Mouse (Mus musculus): ENCODE measurements around the gene Ggta1. TPM values are rescaled to one million over a fixed set of nuclear protein-coding genes. Genes with fewer than 3 reads are reported as not detected.

Ggta1 gene
- polyA plus RNA-seq, 1 experiment from 2014 or later: 135 TPM

GRCm38 (mm10) chr2:35443981-35444763 is 18.9 kb downstream of the Ggta1 start:
- H3K4me3 ChIP-seq (ENCODE audit: inconsistent target): peak overlapping the region; percentile 16
- peak overlapping the region; percentile 85 for H3K27ac ChIP-seq
- H3K36me3 ChIP-seq (ENCODE audit: inconsistent target): no peaks in the 10 kb centered on the region
- H3K79me2 ChIP-seq (ENCODE audit: inconsistent target): peaks cover 93% of the 10 kb centered on the region
- WGBS (ENCODE audit: missing documents): 12% methylated on average over 16 of the region's 16 CpGs

DNA sequence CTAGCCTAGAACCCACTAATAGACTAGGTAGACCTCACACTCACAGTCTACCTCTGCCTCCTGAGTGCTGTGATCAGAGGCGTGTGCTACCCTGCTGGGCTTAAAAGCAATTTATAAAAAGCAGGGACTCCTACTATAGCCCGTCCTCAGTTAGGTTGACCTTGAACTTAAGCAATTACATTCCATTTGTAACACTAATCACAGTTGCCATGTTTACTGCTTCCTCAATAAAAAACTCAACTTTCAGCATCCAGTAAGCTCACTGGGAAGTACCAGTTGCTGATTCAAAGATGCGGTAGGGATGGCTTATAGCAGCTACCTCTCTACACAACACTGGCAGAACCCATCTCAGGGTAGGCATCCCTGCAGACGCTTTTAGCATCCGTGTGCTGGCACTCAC is 19.7 kb downstream of the Ggta1 start:
- Histone ChIP-seq H3K4me3 (ENCODE audit: inconsistent target) (no peak overlapping the region), H3K27ac (peak overlapping the region; percentile 85), H3K79me2 (ENCODE audit: inconsistent target) (peaks cover 93% of the 10 kb centered on the region), H3K36me3 (ENCODE audit: inconsistent target) (no peaks in the 10 kb centered on the region)
- 78% methylated on average over 5 of the region's 5 CpGs for WGBS (ENCODE audit: missing documents)

- peaks cover 93% of the 10 kb centered on the region for H3K79me2 ChIP-seq (ENCODE audit: inconsistent target)
- WGBS (ENCODE audit: missing documents): 57% methylated on average over 6 of the region's 6 CpGs
- H3K36me3 ChIP-seq (ENCODE audit: inconsistent target): no peaks in the 10 kb centered on the region
- H3K27ac ChIP-seq: no peak overlapping the region
- H3K4me3 ChIP-seq (ENCODE audit: inconsistent target): no peak overlapping the region
These were observed 21.0 kb downstream of the Ggta1 start for GRCm38 (mm10) chr2:35442079-35442478.

- no peak overlapping the region for H3K4me3 ChIP-seq (ENCODE audit: inconsistent target)
- 21% methylated on average over 6 of the region's 6 CpGs for WGBS (ENCODE audit: missing documents)
- no peak overlapping the region for H3K27ac ChIP-seq
- H3K79me2 ChIP-seq (ENCODE audit: inconsistent target): peaks cover 93% of the 10 kb centered on the region
- H3K36me3 ChIP-seq (ENCODE audit: inconsistent target): no peaks in the 10 kb centered on the region
These were observed 21.6 kb downstream of the Ggta1 start for GRCm38 (mm10) chr2:35441419-35441818.

- Histone ChIP-seq H3K4me3 (ENCODE audit: inconsistent target) (no peak overlapping the region), H3K27ac (no peak overlapping the region), H3K36me3 (ENCODE audit: inconsistent target) (no peaks in the 10 kb centered on the region), H3K79me2 (ENCODE audit: inconsistent target) (peaks cover 93% of the 10 kb centered on the region)
- 81% methylated on average over 3 of the region's 3 CpGs for WGBS (ENCODE audit: missing documents)
These were observed 22.6 kb downstream of the Ggta1 start for GRCm38 (mm10) chr2:35440480-35440879.

DNA sequence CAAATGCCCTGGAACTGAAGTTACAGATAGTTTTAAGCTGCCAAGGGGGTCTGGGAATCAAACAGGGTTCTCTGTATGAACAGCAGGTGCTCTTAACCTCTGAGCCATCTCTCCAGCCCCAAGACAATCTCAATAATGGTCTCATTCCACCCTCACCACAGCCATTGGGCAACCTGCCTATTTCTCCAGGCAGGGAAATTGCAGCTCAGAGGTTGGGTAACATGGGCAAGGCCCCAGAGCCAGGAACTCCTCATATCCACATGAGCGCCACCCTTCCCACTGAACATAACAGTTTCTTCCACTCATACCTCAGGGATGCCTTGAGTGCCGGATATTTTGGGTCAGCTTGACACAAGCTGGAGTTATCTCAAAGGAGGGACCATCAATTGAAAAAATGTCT is 25.2 kb downstream of the Ggta1 start:
- Histone ChIP-seq H3K36me3 (ENCODE audit: inconsistent target) (no peaks in the 10 kb centered on the region), H3K27ac (no peak overlapping the region), H3K4me3 (ENCODE audit: inconsistent target) (no peak overlapping the region), H3K79me2 (ENCODE audit: inconsistent target) (peaks cover 100% of the 10 kb centered on the region)
- WGBS (ENCODE audit: missing documents): 79% methylated on average over 2 of the region's 2 CpGs

DNA sequence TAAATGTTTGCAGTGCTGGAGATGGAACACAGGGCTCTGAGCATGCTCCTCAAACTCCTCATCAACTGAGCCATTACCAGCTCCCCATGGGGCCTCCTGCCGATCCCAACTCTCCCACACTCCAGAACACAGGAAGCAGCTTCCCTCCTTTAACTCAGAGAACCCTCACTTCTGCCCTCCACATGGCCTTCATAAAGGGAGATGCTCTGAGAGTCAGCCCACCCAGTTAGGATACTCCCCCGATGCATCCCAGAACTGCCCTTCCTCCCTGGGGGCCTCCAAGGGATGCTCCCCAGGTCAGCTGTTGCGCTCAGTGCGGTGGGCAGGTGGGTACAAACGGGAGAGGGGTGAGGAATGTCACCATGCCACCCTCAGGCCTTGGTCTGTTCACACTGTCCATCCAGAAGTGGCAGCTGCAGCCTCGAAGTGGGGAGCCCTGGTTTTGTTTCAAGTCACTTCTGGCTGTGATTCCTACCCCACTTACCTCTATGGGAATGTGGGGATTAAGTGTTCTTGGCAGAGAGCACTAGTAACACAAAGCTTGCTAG is 28.4 kb downstream of the Ggta1 start:
- Histone ChIP-seq H3K27ac (no peak overlapping the region), H3K36me3 (ENCODE audit: inconsistent target) (peaks cover 23% of the 10 kb centered on the region; the same call in 1 of the 2 replicates)
- 88% methylated on average over 6 of the region's 6 CpGs for WGBS (ENCODE audit: missing documents)

DNA sequence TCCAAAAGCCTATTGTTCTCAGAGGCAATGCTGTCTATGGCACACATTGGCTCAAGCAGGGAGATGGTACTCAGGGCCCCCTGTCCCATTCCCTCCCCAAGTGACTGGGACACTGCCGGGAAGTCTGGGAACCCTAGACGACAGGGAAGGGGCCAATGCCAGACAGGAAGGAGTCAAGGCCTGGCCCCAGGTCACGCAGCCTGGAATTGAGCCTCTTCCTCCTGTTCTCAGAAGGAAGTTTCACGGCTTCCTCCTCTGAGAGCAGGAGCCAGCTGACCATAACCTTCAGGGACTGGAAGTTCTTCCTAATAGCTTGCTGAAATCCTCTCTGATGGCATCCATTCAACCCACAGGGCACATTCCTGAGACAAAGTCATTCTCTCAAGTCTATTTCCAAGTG is 29.6 kb downstream of the Ggta1 start:
- 55% methylated on average over 4 of the region's 4 CpGs for WGBS (ENCODE audit: missing documents)
- H3K27ac ChIP-seq: no peak overlapping the region
- peaks cover 98% of the 10 kb centered on the region for H3K79me2 ChIP-seq (ENCODE audit: inconsistent target)
- H3K36me3 ChIP-seq (ENCODE audit: inconsistent target): peaks cover 34% of the 10 kb centered on the region; the same call in 1 of the 2 replicates
- no peak overlapping the region for H3K4me3 ChIP-seq (ENCODE audit: inconsistent target)

More for the DNA sequence above, 28.4 kb downstream of the Ggta1 start:
- H3K4me3 ChIP-seq (ENCODE audit: inconsistent target): no peak overlapping the region
- peaks cover 98% of the 10 kb centered on the region for H3K79me2 ChIP-seq (ENCODE audit: inconsistent target)

DNA sequence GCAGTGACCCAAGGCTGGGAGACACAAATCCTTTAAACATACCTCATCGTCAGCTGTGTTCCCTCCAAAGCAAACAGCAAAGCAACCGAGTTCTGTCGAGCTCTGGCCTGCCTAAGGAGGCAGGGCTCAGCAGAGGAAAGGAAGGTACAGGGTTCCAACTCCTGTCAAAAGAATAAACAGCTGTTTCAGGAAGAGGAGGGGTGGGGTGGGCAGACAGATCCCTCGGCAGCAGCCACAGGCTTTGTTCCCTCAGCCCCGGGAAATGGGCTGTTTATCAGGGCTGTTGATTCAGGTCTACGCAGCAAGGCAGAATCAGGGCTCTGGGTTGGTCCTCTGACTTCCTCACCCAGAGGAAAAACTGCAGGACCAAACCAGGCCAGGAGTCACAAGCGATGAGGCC is 30.6 kb downstream of the Ggta1 start:
- Histone ChIP-seq H3K79me2 (ENCODE audit: inconsistent target) (peaks cover 98% of the 10 kb centered on the region), H3K4me3 (ENCODE audit: inconsistent target) (no peak overlapping the region), H3K27ac (no peak overlapping the region), H3K36me3 (ENCODE audit: inconsistent target) (peaks cover 44% of the 10 kb centered on the region; the same call in 1 of the 2 replicates)
- 60% methylated on average over 7 of the region's 7 CpGs for WGBS (ENCODE audit: missing documents)

DNA sequence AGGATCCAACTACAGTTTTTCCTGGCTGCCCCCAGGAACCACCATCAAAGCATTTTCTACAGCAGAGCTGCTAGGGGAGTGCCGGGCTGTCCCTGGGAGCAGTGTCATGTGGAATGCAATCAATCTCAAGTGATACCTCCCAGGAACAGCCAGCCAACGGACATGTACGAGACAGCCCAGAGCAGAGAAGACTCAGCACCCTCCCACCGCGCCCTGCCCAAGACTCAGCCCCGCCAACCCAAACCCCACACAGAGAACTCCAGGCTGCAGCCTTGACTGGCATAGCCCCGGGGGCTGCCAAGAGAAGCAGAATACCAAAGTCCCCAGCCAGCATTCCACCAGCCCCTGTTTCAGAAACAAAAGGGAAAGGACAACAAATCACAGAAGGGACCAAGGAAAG is 31.0 kb downstream of the Ggta1 start:
- H3K79me2 ChIP-seq (ENCODE audit: inconsistent target): peaks cover 98% of the 10 kb centered on the region
- H3K36me3 ChIP-seq (ENCODE audit: inconsistent target): peaks cover 44% of the 10 kb centered on the region; the same call in 1 of the 2 replicates
- 85% methylated on average over 7 of the region's 7 CpGs for WGBS (ENCODE audit: missing documents)
- no peak overlapping the region for H3K4me3 ChIP-seq (ENCODE audit: inconsistent target)
- H3K27ac ChIP-seq: no peak overlapping the region

- Histone ChIP-seq H3K27ac (no peak overlapping the region), H3K79me2 (ENCODE audit: inconsistent target) (peaks cover 98% of the 10 kb centered on the region), H3K36me3 (ENCODE audit: inconsistent target) (peaks cover 54% of the 10 kb centered on the region; the same call in 1 of the 2 replicates), H3K4me3 (ENCODE audit: inconsistent target) (no peak overlapping the region)
- WGBS (ENCODE audit: missing documents): 98% methylated on average over 8 of the region's 8 CpGs
These were observed 32.2 kb downstream of the Ggta1 start for GRCm38 (mm10) chr2:35430806-35431205.

- Histone ChIP-seq H3K4me3 (ENCODE audit: inconsistent target) (no peak overlapping the region), H3K79me2 (ENCODE audit: inconsistent target) (peaks cover 98% of the 10 kb centered on the region), H3K27ac (no peak overlapping the region), H3K36me3 (ENCODE audit: inconsistent target) (peaks cover 73% of the 10 kb centered on the region; the same call in 1 of the 2 replicates)
- WGBS (ENCODE audit: missing documents): 89% methylated on average over 4 of the region's 4 CpGs
These were observed 34.3 kb downstream of the Ggta1 start for GRCm38 (mm10) chr2:35428615-35429300.

DNA sequence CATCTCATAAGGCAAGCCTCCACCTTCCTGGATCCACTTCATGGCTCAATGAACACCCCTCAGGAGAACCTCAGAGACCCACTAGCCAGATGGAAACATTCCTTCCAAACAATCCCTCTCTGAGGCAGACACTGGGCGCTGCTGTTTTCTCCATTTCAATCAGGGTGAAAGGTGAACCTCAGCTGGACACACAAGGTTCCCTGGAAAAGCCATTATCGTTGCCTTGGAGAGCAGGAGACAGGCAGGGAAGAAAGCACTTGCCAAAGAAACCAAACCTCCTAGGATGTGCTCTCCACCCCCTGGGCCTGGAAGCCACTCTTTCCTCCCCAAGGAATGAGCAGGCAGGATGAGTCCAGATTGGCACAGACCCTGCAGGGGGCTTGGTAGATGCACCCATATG is 35.5 kb downstream of the Ggta1 start:
- H3K36me3 ChIP-seq (ENCODE audit: inconsistent target): peaks cover 83% of the 10 kb centered on the region
- H3K4me3 ChIP-seq (ENCODE audit: inconsistent target): no peak overlapping the region
- 88% methylated on average over 2 of the region's 2 CpGs for WGBS (ENCODE audit: missing documents)
- peaks cover 92% of the 10 kb centered on the region for H3K79me2 ChIP-seq (ENCODE audit: inconsistent target)
- no peak overlapping the region for H3K27ac ChIP-seq

- H3K27ac ChIP-seq: no peak overlapping the region
- WGBS (ENCODE audit: missing documents): 71% methylated on average over 1 of the region's 1 CpGs
- peaks cover 90% of the 10 kb centered on the region for H3K36me3 ChIP-seq (ENCODE audit: inconsistent target)
These were observed 39.2 kb downstream of the Ggta1 start for GRCm38 (mm10) chr2:35423711-35424339.

More at GRCm38 (mm10) chr2:35423711-35424339, 39.2 kb downstream of the Ggta1 start:
- peaks cover 57% of the 10 kb centered on the region for H3K79me2 ChIP-seq (ENCODE audit: inconsistent target)
- H3K4me3 ChIP-seq (ENCODE audit: inconsistent target): no peak overlapping the region

All from macrophage (primary cell).